Mouse (Mus musculus) kidney, adult 2 months (tissue): ENCODE measurements around the gene Lypd6.

Experiments
- CTCF ChIP-seq: fragments of 200-500 bp; conservative IDR thresholded peaks from 2 replicates; pipeline ENCODE4 v1.5.1; 2011; ENCODE audit warnings: low read depth, mild to moderate bottlenecking, control low read depth, low read length, moderate library complexity, mixed read lengths; ENCODE audit not compliant: insufficient read depth, insufficient read length
- POLR2A ChIP-seq: fragments of 200-500 bp; IDR thresholded peaks from one replicate; pipeline ENCODE4 v1.6.1; 2011; ENCODE audit warnings: low read depth, low read length, control low read depth

GRCm38 (mm10) chr2:50220574-50220973 is 154.3 kb downstream of the Lypd6 start:
- TF ChIP-seq CTCF (no peak), POLR2A (no peak)
